7 mouse cellular contexts compared by ENCODE assay signal in the genomic region with DNA sequence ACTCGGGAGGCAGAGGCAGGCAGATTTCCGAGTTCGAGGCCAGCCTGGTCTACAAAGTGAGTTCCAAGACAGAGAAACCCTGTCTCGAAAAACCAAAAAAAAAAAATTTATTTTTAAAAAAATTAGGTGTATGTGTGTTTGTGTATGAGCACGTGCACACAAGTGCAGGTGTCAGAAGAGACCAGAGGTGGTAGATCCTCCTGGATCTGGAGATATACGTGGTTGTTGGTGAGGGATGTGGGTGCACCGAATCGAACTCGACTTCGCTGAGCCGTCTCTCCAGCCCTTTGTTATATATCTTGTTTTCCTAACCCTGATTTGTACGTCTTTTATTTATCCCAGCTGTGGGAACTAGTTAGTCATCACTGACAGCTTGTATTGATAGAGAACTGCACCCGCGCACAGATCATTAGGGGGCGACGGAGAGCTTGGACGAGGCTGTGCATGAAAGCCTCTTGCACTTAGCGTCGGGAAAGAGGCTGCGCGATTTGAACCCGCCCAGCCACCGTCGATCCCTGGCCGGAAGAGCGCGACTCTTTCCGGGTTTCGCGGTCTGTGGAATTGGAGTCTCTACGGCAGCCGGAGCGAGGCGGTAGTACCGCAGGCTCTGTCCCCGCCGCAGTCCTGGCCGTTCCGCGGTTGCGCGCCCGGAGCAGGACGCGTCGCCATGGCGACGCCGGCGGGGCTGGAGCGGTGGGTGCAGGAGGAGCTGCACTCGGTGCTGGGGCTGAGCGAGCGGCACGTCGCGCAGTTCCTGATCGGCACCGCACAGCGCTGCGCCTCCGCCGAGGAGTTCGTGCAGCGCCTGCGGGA. TPM values are rescaled to one million over a fixed set of nuclear protein-coding genes. Genes with fewer than 3 reads are reported as not detected.
A peak's percentile ranks its signal among the peaks of the same experiment; 100 is the strongest.
DNase-seq lines count a peak whose midpoint lies in the region; ATAC-seq lines count a peak whose summit lies in the region.

Dhx16 (plus strand) TSS at position 575 of the 813 bp plus-strand sequence.

- H3K4me2 ChIP-seq in embryonic facial prominence, embryonic 11.5 days (ENCODE audit: low read depth, low read length) = peak within 1 kb of the TSS; percentile 38
- peak within 1 kb of the TSS; percentile 74 for H3K4me2 ChIP-seq in limb, embryonic 11.5 days (ENCODE audit: low read depth, severe bottlenecking)
- H3K4me2 ChIP-seq in midbrain, embryonic 14.5 days (ENCODE audit: low read length) = peak within 1 kb of the TSS; percentile 80

- peaks cover 3% of the 10 kb centered on the region; the same call in 1 of the 2 replicates for H3K36me3 ChIP-seq in embryonic facial prominence, embryonic 11.5 days (replicated peaks; ENCODE audit: control insufficient read depth, insufficient read depth, low read depth, low read length)
- H3K36me3 ChIP-seq in limb, embryonic 11.5 days (ENCODE audit: control insufficient read depth, insufficient read depth, low read length) = peaks cover 14% of the 10 kb centered on the region; the same call in 1 of the 2 replicates
- H3K36me3 ChIP-seq in midbrain, embryonic 14.5 days (ENCODE audit: control insufficient read depth, insufficient read depth, low read length) = peaks cover 53% of the 10 kb centered on the region

- peak within 1 kb of the TSS; percentile 75 for H3K9ac ChIP-seq in embryonic facial prominence, embryonic 11.5 days (replicated peaks; ENCODE audit: low read length)
- peak within 1 kb of the TSS; percentile 82 for H3K9ac ChIP-seq in limb, embryonic 11.5 days (ENCODE audit: low read length)
- H3K9ac ChIP-seq in midbrain, embryonic 14.5 days (replicated peaks; ENCODE audit: low read length) = peak within 1 kb of the TSS; percentile 75

- H3K4me3 ChIP-seq in embryonic facial prominence, embryonic 11.5 days (ENCODE audit: low read depth, low read length) = peak within 1 kb of the TSS; percentile 86
- peak within 1 kb of the TSS; percentile 91 for H3K4me3 ChIP-seq in limb, embryonic 11.5 days (ENCODE audit: low read depth, low read length)
- H3K4me3 ChIP-seq in midbrain, embryonic 14.5 days (replicated peaks; ENCODE audit: low read depth, low read length) = peak within 1 kb of the TSS; percentile 98

- H3K4me1 ChIP-seq in embryonic facial prominence, embryonic 11.5 days (ENCODE audit: control insufficient read depth, insufficient read depth, low read length) = no peaks in the 10 kb centered on the region
- H3K4me1 ChIP-seq in limb, embryonic 11.5 days (ENCODE audit: control insufficient read depth, insufficient read depth, low read length) = no peaks in the 10 kb centered on the region
- H3K4me1 ChIP-seq in midbrain, embryonic 14.5 days (ENCODE audit: control insufficient read depth, insufficient read depth, low read length) = peaks cover 9% of the 10 kb centered on the region

- no peaks in the 10 kb centered on the region for H3K9me3 ChIP-seq in embryonic facial prominence, embryonic 11.5 days (replicated peaks; ENCODE audit: control insufficient read depth, low read length)
- no peaks in the 10 kb centered on the region for H3K9me3 ChIP-seq in limb, embryonic 11.5 days (ENCODE audit: control insufficient read depth, low read length)
- no peaks in the 10 kb centered on the region for H3K9me3 ChIP-seq in midbrain, embryonic 14.5 days (ENCODE audit: control insufficient read depth, low read length)

- WGBS in embryonic facial prominence, embryonic 11.5 days = 6% methylated on average over 66 of the region's 66 CpGs
- 6% methylated on average over 66 of the region's 66 CpGs for WGBS in limb, embryonic 11.5 days
- WGBS in midbrain, embryonic 14.5 days = 6% methylated on average over 66 of the region's 66 CpGs

- ATAC-seq in embryonic facial prominence, embryonic 11.5 days (replicated peaks; ENCODE audit: insufficient number of reproducible peaks, low FRiP score, low TSS enrichment, low read depth) = peak; percentile 85
- ATAC-seq in granulocyte monocyte progenitor cell, adult 5-6 weeks (replicated peaks; ENCODE audit: poor library complexity, severe bottlenecking) = peak; percentile 96
- ATAC-seq in limb, embryonic 11.5 days (ENCODE audit: insufficient number of reproducible peaks, low FRiP score, low TSS enrichment, low read depth) = peak; percentile 90
- ATAC-seq in midbrain, embryonic 14.5 days (ENCODE audit: low FRiP score, low TSS enrichment) = peak; percentile 88

- no peak within 1 kb of the TSS; the same call in 1 of the 2 replicates for H3K27ac ChIP-seq in embryonic facial prominence, embryonic 11.5 days (replicated peaks; ENCODE audit: low read depth, low read length)
- no peak within 1 kb of the TSS for H3K27ac ChIP-seq in limb, embryonic 11.5 days (replicated peaks; ENCODE audit: low read depth, low read length)
- peak within 1 kb of the TSS; percentile 73 for H3K27ac ChIP-seq in midbrain, embryonic 14.5 days (replicated peaks; ENCODE audit: low read depth, low read length)

- DNase-seq in adrenal gland, postnatal 14 days = peak; percentile 96
- peak; percentile 97 for DNase-seq in embryonic facial prominence, embryonic 11.5 days (ENCODE audit: low spot score)
- DNase-seq in kidney, adult 18-20 months = peak; percentile 95
- DNase-seq in limb, embryonic 11.5 days (ENCODE audit: low spot score) = peak; percentile 98
- peak; percentile 98 for DNase-seq in midbrain, embryonic 14.5 days
- peak; percentile 86 to 94 for DNase-seq in spleen, adult 18-20 months

- no peaks in the 10 kb centered on the region for H3K27me3 ChIP-seq in embryonic facial prominence, embryonic 11.5 days (ENCODE audit: control insufficient read depth, insufficient read depth, low read length)
- H3K27me3 ChIP-seq in limb, embryonic 11.5 days (ENCODE audit: control insufficient read depth, insufficient read depth, low read length) = no peaks in the 10 kb centered on the region
- no peaks in the 10 kb centered on the region for H3K27me3 ChIP-seq in midbrain, embryonic 14.5 days (ENCODE audit: control insufficient read depth, insufficient read depth, low read length)

RNA-seq across cellular contexts. Expression of gene Dhx16, which starts in this region (rescaled TPM):
- 40.2 and 41.1 TPM in 2 replicates for total RNA-seq in adrenal gland, postnatal 14 days (2021)
- 38.6 and 47.2 TPM in 2 replicates for polyA plus RNA-seq in embryonic facial prominence, embryonic 11.5 days (2014; fragmentation: Nextera tagmentation; extraction: Ambion mirVana)
- 79.2 and 111 TPM in 2 replicates for total RNA-seq in granulocyte monocyte progenitor cell, adult 5-6 weeks (2014; fragmentation: Nextera tagmentation)
- total RNA-seq in granulocyte monocyte progenitor cell, adult 5-6 weeks (2017) = 44.3 and 57.8 TPM in 2 replicates
- 46.5 and 51.2 TPM in 2 replicates for polyA plus RNA-seq in limb, embryonic 11.5 days (2014; fragmentation: Nextera tagmentation; extraction: Ambion mirVana)
- polyA plus RNA-seq in midbrain, embryonic 14.5 days (2014; fragmentation: Nextera tagmentation; extraction: Ambion mirVana) = 27.4 and 30.7 TPM in 2 replicates
